Mouse (Mus musculus): ENCODE results near the gene 1700025G04Rik. TPM values are rescaled to one million over a fixed set of nuclear protein-coding genes. Genes with fewer than 3 reads are reported as not detected.

1700025G04Rik gene
- polyA plus RNA-seq, 1 experiment from 2014 or later: 32.4 TPM

- Histone ChIP-seq H3K9ac (ENCODE audit: low read length) (no peak overlapping the region), H3K4me2 (no peak overlapping the region), H3K4me3 (ENCODE audit: low read depth, low read length) (no peak overlapping the region), H3K9me3 (ENCODE audit: control insufficient read depth, low read length) (no peaks in the 10 kb centered on the region), H3K27me3 (ENCODE audit: control insufficient read depth, insufficient read depth, low read length) (no peaks in the 10 kb centered on the region), H3K27ac (ENCODE audit: low read depth, low read length) (no peak overlapping the region), H3K36me3 (ENCODE audit: control insufficient read depth, insufficient read depth, low read length) (no peaks in the 10 kb centered on the region), H3K4me1 (ENCODE audit: control insufficient read depth, insufficient read depth, low read length) (peaks cover 5% of the 10 kb centered on the region; the same call in 1 of the 2 replicates)
- 92% methylated on average over 2 of the region's 2 CpGs for WGBS
- DNase-seq (ENCODE audit: low spot score, missing footprints): no peak
- ATAC-seq (ENCODE audit: low FRiP score): no peak
Observed at GRCm38 (mm10) chr1:152043453-152043852, 46.5 kb downstream of the 1700025G04Rik start.

GRCm38 (mm10) chr1:152042409-152042808 is 47.5 kb downstream of the 1700025G04Rik start:
- H3K9me3 ChIP-seq (ENCODE audit: control insufficient read depth, low read length): no peaks in the 10 kb centered on the region
- no peak overlapping the region for H3K4me2 ChIP-seq
- no peak overlapping the region for H3K27ac ChIP-seq (ENCODE audit: low read depth, low read length)
- H3K4me1 ChIP-seq (ENCODE audit: control insufficient read depth, insufficient read depth, low read length): peaks cover 11% of the 10 kb centered on the region; the same call in 1 of the 2 replicates
- WGBS: 84% methylated on average over 3 of the region's 3 CpGs
- no peak overlapping the region for H3K4me3 ChIP-seq (ENCODE audit: low read depth, low read length)
- ATAC-seq (ENCODE audit: low FRiP score) (no peak), DNase-seq (ENCODE audit: low spot score, missing footprints) (no peak)
- H3K36me3 ChIP-seq (ENCODE audit: control insufficient read depth, insufficient read depth, low read length): no peaks in the 10 kb centered on the region
- no peaks in the 10 kb centered on the region for H3K27me3 ChIP-seq (ENCODE audit: control insufficient read depth, insufficient read depth, low read length)
- H3K9ac ChIP-seq (ENCODE audit: low read length): no peak overlapping the region

- no peak overlapping the region for H3K9ac ChIP-seq (ENCODE audit: low read length)
- no peaks in the 10 kb centered on the region for H3K36me3 ChIP-seq (ENCODE audit: control insufficient read depth, insufficient read depth, low read length)
- no peaks in the 10 kb centered on the region for H3K9me3 ChIP-seq (ENCODE audit: control insufficient read depth, low read length)
- ATAC-seq (ENCODE audit: low FRiP score) (no peak), DNase-seq (ENCODE audit: low spot score, missing footprints) (no peak)
- H3K4me1 ChIP-seq (ENCODE audit: control insufficient read depth, insufficient read depth, low read length): peaks cover 14% of the 10 kb centered on the region
- 93% methylated on average over 4 of the region's 4 CpGs for WGBS
- H3K27me3 ChIP-seq (ENCODE audit: control insufficient read depth, insufficient read depth, low read length): no peaks in the 10 kb centered on the region
- no peak overlapping the region for H3K4me3 ChIP-seq (ENCODE audit: low read depth, low read length)
- no peak overlapping the region for H3K27ac ChIP-seq (ENCODE audit: low read depth, low read length)
- H3K4me2 ChIP-seq: no peak overlapping the region
Observed at GRCm38 (mm10) chr1:152041005-152041404, 48.9 kb downstream of the 1700025G04Rik start.

GRCm38 (mm10) chr1:152040053-152040452 is 49.9 kb downstream of the 1700025G04Rik start:
- no peaks in the 10 kb centered on the region for H3K9me3 ChIP-seq (ENCODE audit: control insufficient read depth, low read length)
- ATAC-seq (ENCODE audit: low FRiP score) (no peak), DNase-seq (ENCODE audit: low spot score, missing footprints) (no peak)
- H3K9ac ChIP-seq (ENCODE audit: low read length): no peak overlapping the region
- H3K27ac ChIP-seq (ENCODE audit: low read depth, low read length): no peak overlapping the region
- H3K4me2 ChIP-seq: no peak overlapping the region
- H3K4me3 ChIP-seq (ENCODE audit: low read depth, low read length): no peak overlapping the region
- H3K4me1 ChIP-seq (ENCODE audit: control insufficient read depth, insufficient read depth, low read length): peaks cover 16% of the 10 kb centered on the region
- no peaks in the 10 kb centered on the region for H3K36me3 ChIP-seq (ENCODE audit: control insufficient read depth, insufficient read depth, low read length)
- 91% methylated on average over 7 of the region's 7 CpGs for WGBS
- no peaks in the 10 kb centered on the region for H3K27me3 ChIP-seq (ENCODE audit: control insufficient read depth, insufficient read depth, low read length)

- Histone ChIP-seq H3K27me3 (ENCODE audit: control insufficient read depth, insufficient read depth, low read length) (no peaks in the 10 kb centered on the region), H3K4me1 (ENCODE audit: control insufficient read depth, insufficient read depth, low read length) (peaks cover 16% of the 10 kb centered on the region), H3K27ac (ENCODE audit: low read depth, low read length) (no peak overlapping the region), H3K4me3 (ENCODE audit: low read depth, low read length) (no peak overlapping the region), H3K9ac (ENCODE audit: low read length) (no peak overlapping the region), H3K9me3 (ENCODE audit: control insufficient read depth, low read length) (no peaks in the 10 kb centered on the region), H3K36me3 (ENCODE audit: control insufficient read depth, insufficient read depth, low read length) (no peaks in the 10 kb centered on the region), H3K4me2 (no peak overlapping the region)
- 89% methylated on average over 8 of the region's 8 CpGs for WGBS
- DNase-seq (ENCODE audit: low spot score, missing footprints) (no peak), ATAC-seq (ENCODE audit: low FRiP score) (no peak)
Observed at GRCm38 (mm10) chr1:152039588-152039987, 50.3 kb downstream of the 1700025G04Rik start.

- ATAC-seq (ENCODE audit: low FRiP score) (no peak), DNase-seq (ENCODE audit: low spot score, missing footprints) (no peak)
- no peak overlapping the region for H3K27ac ChIP-seq (ENCODE audit: low read depth, low read length)
- no peak overlapping the region for H3K4me3 ChIP-seq (ENCODE audit: low read depth, low read length)
- H3K9ac ChIP-seq (ENCODE audit: low read length): no peak overlapping the region
- H3K4me2 ChIP-seq: no peak overlapping the region
- H3K4me1 ChIP-seq (ENCODE audit: control insufficient read depth, insufficient read depth, low read length): peaks cover 16% of the 10 kb centered on the region
- WGBS: 64% methylated on average over 9 of the region's 9 CpGs
- H3K36me3 ChIP-seq (ENCODE audit: control insufficient read depth, insufficient read depth, low read length): no peaks in the 10 kb centered on the region
- no peaks in the 10 kb centered on the region for H3K9me3 ChIP-seq (ENCODE audit: control insufficient read depth, low read length)
- H3K27me3 ChIP-seq (ENCODE audit: control insufficient read depth, insufficient read depth, low read length): no peaks in the 10 kb centered on the region
Observed at GRCm38 (mm10) chr1:152038086-152038485, 51.8 kb downstream of the 1700025G04Rik start.

- no peaks in the 10 kb centered on the region for H3K36me3 ChIP-seq (ENCODE audit: control insufficient read depth, insufficient read depth, low read length)
- H3K4me3 ChIP-seq (ENCODE audit: low read depth, low read length): no peak overlapping the region
- H3K9me3 ChIP-seq (ENCODE audit: control insufficient read depth, low read length): no peaks in the 10 kb centered on the region
- no peak for DNase-seq (ENCODE audit: low spot score, missing footprints)
- peaks cover 16% of the 10 kb centered on the region for H3K4me1 ChIP-seq (ENCODE audit: control insufficient read depth, insufficient read depth, low read length)
- no peak overlapping the region for H3K4me2 ChIP-seq
- no peak for ATAC-seq (ENCODE audit: low FRiP score)
- H3K9ac ChIP-seq (ENCODE audit: low read length): no peak overlapping the region
- WGBS: 67% methylated on average over 4 of the region's 4 CpGs
- no peak overlapping the region for H3K27ac ChIP-seq (ENCODE audit: low read depth, low read length)
- no peaks in the 10 kb centered on the region for H3K27me3 ChIP-seq (ENCODE audit: control insufficient read depth, insufficient read depth, low read length)
Observed at GRCm38 (mm10) chr1:152037589-152037988, 52.3 kb downstream of the 1700025G04Rik start.

- no peaks in the 10 kb centered on the region for H3K9me3 ChIP-seq (ENCODE audit: control insufficient read depth, low read length)
- H3K27me3 ChIP-seq (ENCODE audit: control insufficient read depth, insufficient read depth, low read length): no peaks in the 10 kb centered on the region
- H3K4me3 ChIP-seq (ENCODE audit: low read depth, low read length): no peak overlapping the region
- no peak overlapping the region for H3K9ac ChIP-seq (ENCODE audit: low read length)
- no peak overlapping the region for H3K27ac ChIP-seq (ENCODE audit: low read depth, low read length)
- no peak overlapping the region for H3K4me2 ChIP-seq
- peak; percentile 77 for DNase-seq (ENCODE audit: low spot score, missing footprints)
- WGBS: 67% methylated on average over 7 of the region's 7 CpGs
- peaks cover 22% of the 10 kb centered on the region for H3K4me1 ChIP-seq (ENCODE audit: control insufficient read depth, insufficient read depth, low read length)
- H3K36me3 ChIP-seq (ENCODE audit: control insufficient read depth, insufficient read depth, low read length): no peaks in the 10 kb centered on the region
- ATAC-seq (ENCODE audit: low FRiP score): no peak
Observed at GRCm38 (mm10) chr1:152034766-152035165, 55.2 kb downstream of the 1700025G04Rik start.

- no peak overlapping the region for H3K4me3 ChIP-seq (ENCODE audit: low read depth, low read length)
- no peak overlapping the region for H3K4me2 ChIP-seq
- no peak for ATAC-seq (ENCODE audit: low FRiP score)
- no peak overlapping the region for H3K27ac ChIP-seq (ENCODE audit: low read depth, low read length)
- DNase-seq (ENCODE audit: low spot score, missing footprints): no peak
- H3K27me3 ChIP-seq (ENCODE audit: control insufficient read depth, insufficient read depth, low read length): no peaks in the 10 kb centered on the region
- H3K9me3 ChIP-seq (ENCODE audit: control insufficient read depth, low read length): no peaks in the 10 kb centered on the region
- no peak overlapping the region for H3K9ac ChIP-seq (ENCODE audit: low read length)
- H3K36me3 ChIP-seq (ENCODE audit: control insufficient read depth, insufficient read depth, low read length): no peaks in the 10 kb centered on the region
- peaks cover 23% of the 10 kb centered on the region for H3K4me1 ChIP-seq (ENCODE audit: control insufficient read depth, insufficient read depth, low read length)
- 70% methylated on average over 3 of the region's 3 CpGs for WGBS
Observed at GRCm38 (mm10) chr1:152033731-152034130, 56.2 kb downstream of the 1700025G04Rik start.

GRCm38 (mm10) chr1:152032144-152032543 is 57.8 kb downstream of the 1700025G04Rik start:
- ATAC-seq (ENCODE audit: low FRiP score) (no peak), DNase-seq (ENCODE audit: low spot score, missing footprints) (peak; percentile 54)
- no peaks in the 10 kb centered on the region for H3K27me3 ChIP-seq (ENCODE audit: control insufficient read depth, insufficient read depth, low read length)
- no peak overlapping the region for H3K27ac ChIP-seq (ENCODE audit: low read depth, low read length)
- no peaks in the 10 kb centered on the region for H3K36me3 ChIP-seq (ENCODE audit: control insufficient read depth, insufficient read depth, low read length)
- H3K9ac ChIP-seq (ENCODE audit: low read length): no peak overlapping the region
- H3K4me3 ChIP-seq (ENCODE audit: low read depth, low read length): no peak overlapping the region
- WGBS: 93% methylated on average over 5 of the region's 5 CpGs
- peaks cover 15% of the 10 kb centered on the region for H3K4me1 ChIP-seq (ENCODE audit: control insufficient read depth, insufficient read depth, low read length)
- H3K9me3 ChIP-seq (ENCODE audit: control insufficient read depth, low read length): no peaks in the 10 kb centered on the region
- no peak overlapping the region for H3K4me2 ChIP-seq

Measured in midbrain, embryonic 11.5 days (tissue).